Mouse (Mus musculus): ENCODE results near the gene Tspan3.

Tspan3 gene

GRCm38 (mm10) chr9:56107527-56107926 is 57.8 kb downstream of the Tspan3 start:
- DNase-seq = no peak

DNA sequence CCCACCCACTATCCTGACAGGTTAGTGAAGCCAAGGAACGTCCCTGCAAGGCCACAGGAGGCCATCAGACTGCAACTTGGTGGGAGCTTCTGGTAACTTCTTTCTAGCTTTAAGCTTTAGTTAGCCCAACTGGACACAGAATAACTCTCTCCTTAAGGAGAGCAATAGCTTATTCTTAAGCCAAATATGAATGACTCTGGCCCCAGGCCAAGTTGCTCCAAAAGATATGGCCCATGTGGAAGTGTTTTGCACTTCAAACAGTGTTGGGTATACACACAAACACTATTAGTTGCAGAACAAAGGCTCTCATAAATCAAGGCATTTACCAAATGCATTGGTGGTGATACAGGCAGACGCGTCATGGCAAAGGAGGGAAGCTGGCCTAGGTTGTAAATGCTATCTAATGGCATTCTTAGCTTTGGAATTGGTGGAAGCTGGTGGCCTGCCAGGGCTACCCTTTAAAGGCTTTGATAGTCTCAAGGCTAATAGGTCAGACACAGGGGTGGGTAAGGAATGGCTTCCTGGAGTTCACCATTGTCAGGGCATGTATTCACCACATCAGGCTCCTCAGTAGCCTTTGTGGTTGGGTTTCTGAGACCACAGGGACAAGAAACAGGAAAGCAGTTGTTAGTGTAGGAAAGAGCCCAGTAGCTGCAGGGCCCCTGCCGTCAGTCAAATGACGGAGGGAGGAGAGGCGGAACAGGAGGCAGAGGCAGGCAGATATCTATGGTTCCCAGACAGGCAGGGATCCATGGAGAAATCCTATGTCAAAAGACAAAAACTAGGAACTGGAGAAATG is 58.8 kb downstream of the Tspan3 start:
- no peak for DNase-seq

DNA sequence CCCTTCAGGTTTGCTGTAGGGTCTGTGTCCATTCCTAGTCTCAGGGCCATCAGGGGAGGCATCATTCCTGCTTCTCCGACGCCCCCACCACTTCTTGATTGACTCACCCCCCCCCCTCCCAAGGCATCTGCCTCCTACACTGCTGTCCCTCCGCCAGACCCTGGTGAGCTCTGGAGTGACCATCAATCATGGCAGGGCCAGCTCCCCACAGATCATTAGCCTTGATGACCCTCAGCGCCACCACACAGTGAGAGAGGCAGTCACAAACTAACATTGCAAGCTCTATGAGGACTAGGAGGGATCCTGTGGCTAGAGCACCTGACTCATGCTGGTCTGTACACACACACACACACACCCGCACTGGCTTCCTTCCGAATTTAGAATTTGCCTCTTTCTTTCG is 60.4 kb downstream of the Tspan3 start:
- no peak for DNase-seq

GRCm38 (mm10) chr9:56101022-56101421 is 64.3 kb downstream of the Tspan3 start:
- DNase-seq = no peak

DNA sequence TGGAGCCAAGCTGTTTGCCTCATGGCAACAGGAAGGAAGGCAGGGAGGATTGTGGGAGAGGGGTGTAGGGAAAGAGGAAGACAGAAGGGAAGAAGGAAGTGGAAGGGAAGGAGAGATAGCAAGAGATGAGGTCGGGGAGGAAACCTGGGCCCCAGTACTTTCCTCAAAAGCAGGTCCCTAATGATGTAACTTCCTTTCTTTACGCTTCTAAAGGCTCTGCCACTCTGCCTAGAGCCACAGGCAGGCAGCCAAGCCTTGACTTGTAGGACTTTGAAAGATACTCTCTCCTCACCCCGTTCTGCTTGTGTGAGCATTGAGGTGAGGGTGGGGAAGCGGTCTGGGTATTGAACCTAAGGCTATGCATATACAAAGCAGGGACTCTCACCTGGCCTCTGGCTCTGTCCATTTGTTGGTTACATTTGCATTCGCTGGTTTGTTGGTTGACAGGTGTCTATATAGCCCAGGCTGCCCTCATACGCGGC is 65.2 kb downstream of the Tspan3 start:
- DNase-seq = no peak

GRCm38 (mm10) chr9:56097584-56098298 is 67.5 kb downstream of the Tspan3 start:
- DNase-seq = no peak

- DNase-seq = peak; percentile 23
These were observed 73.2 kb downstream of the Tspan3 start for GRCm38 (mm10) chr9:56092102-56092501.

GRCm38 (mm10) chr9:56090546-56091225 is 74.6 kb downstream of the Tspan3 start:
- DNase-seq = no peak

GRCm38 (mm10) chr9:56089778-56090520 is 75.3 kb downstream of the Tspan3 start, which contains the start of gene Pstpip1:
Gene Pstpip1 (plus strand): TSS chr9:56089962.
- DNase-seq = peak; percentile 50

DNA sequence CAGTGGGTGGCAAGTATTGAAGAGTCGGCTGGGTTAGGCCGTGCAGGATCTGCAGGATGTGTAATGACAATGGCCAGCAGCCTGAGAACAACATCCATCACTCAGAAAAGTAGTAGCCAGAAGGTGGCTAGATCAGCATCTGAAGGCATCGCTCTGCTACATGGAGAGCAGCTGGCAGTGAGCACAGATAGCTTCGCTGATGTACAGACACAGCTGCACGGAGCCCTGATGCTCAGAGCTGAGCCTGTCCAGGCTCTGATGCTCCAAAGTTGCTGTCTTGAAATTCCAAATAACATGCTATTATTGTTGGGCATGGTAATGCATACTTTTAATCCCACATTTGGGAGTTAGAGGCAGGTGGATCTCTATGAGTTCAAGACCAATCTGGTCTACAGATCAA is 78.8 kb downstream of the Tspan3 start:
- DNase-seq = no peak
